ENCODE assay signal across 47 mouse cellular contexts in the genomic region with DNA sequence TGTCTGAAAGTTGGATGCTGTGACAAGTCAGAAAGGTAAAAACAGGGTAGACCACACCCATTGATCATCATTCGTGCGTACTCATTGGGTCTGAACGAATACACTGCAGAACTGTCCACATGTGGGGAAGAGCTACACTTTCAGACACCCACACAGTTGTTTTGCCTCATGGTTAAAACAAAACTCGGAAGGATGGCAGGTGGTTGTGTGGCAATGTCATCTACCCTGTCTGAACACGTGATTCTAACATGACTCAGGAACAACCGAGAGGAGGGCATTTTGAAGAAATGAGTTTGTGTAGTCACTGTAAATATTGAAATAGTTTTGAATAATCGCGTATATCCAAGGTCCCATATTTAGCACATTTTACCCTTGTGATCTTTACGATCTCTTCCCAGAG. TPM values are rescaled to one million over a fixed set of nuclear protein-coding genes. Genes with fewer than 3 reads are reported as not detected.
"Had no signal": no experiment of that assay in that cellular context is flagged by ENCODE, and none has a peak within 500 bp of the region (broad histone marks: within the 10 kb centered on the region; RNA-seq: fewer than 3 reads in every experiment).

No protein-coding gene starts in this region.

- DNase-seq: heart, postnatal 10 days; heart, postnatal 14 days; heart, postnatal 36 days; heart, postnatal 4 days; kidney, adult 11 months; kidney, adult 18-20 months; kidney, adult 2 months; kidney, adult 8-10 months; kidney, adult 9 months; kidney, postnatal 10 days; kidney, postnatal 14 days; kidney, postnatal 25 days; kidney, postnatal 36 days; kidney, postnatal 4 days; layer of hippocampus, adult 9-11 months; layer of hippocampus, postnatal 36 days had no signal

- H3K9ac ChIP-seq: heart, embryonic 12.5 days; heart, embryonic 13.5 days; heart, embryonic 15.5 days; hindbrain, embryonic 12.5 days; hindbrain, embryonic 13.5 days; hindbrain, embryonic 14.5 days; hindbrain, embryonic 15.5 days; intestine, embryonic 15.5 days; kidney, embryonic 15.5 days had no signal

- H3K4me2 ChIP-seq: heart, embryonic 11.5 days; heart, embryonic 12.5 days; heart, embryonic 13.5 days; heart, embryonic 15.5 days; hindbrain, embryonic 12.5 days; hindbrain, embryonic 13.5 days; hindbrain, embryonic 14.5 days; hindbrain, embryonic 15.5 days; intestine, embryonic 15.5 days; kidney, embryonic 15.5 days had no signal

- H3K9me3 ChIP-seq: heart, embryonic 10.5 days; heart, embryonic 12.5 days; heart, embryonic 13.5 days; heart, embryonic 15.5 days; hindbrain, embryonic 10.5 days; hindbrain, embryonic 12.5 days; hindbrain, embryonic 13.5 days; hindbrain, embryonic 15.5 days; intestine, embryonic 15.5 days; kidney, embryonic 15.5 days had no signal

- H3K4me3 ChIP-seq: heart, embryonic 10.5 days; heart, embryonic 12.5 days; heart, embryonic 13.5 days; heart, embryonic 15.5 days; hindbrain, embryonic 10.5 days; hindbrain, embryonic 12.5 days; hindbrain, embryonic 13.5 days; hindbrain, embryonic 15.5 days; intestine, embryonic 15.5 days; kidney, embryonic 15.5 days; layer of hippocampus, adult 2 months had no signal

- H3K27me3 ChIP-seq: heart, embryonic 12.5 days; heart, embryonic 13.5 days; heart, embryonic 15.5 days; hindbrain, embryonic 12.5 days; hindbrain, embryonic 13.5 days; hindbrain, embryonic 15.5 days; intestine, embryonic 15.5 days; kidney, embryonic 15.5 days had no signal

- ATAC-seq: hindbrain, embryonic 16.5 days; hindbrain, postnatal 0 days; inflammation-experienced regulatory T-cells, adult 6 months; intestine, embryonic 15.5 days; intestine, embryonic 16.5 days; intestine, postnatal 0 days had no signal

- H3K36me3 ChIP-seq: heart, embryonic 10.5 days; heart, embryonic 12.5 days; heart, embryonic 13.5 days; heart, embryonic 15.5 days; hindbrain, embryonic 10.5 days; hindbrain, embryonic 12.5 days; hindbrain, embryonic 13.5 days; hindbrain, embryonic 15.5 days; intestine, embryonic 15.5 days; kidney, embryonic 15.5 days had no signal

- H3K27ac ChIP-seq: heart, embryonic 10.5 days; heart, embryonic 13.5 days; heart, embryonic 15.5 days; hindbrain, embryonic 10.5 days; hindbrain, embryonic 12.5 days; hindbrain, embryonic 13.5 days; hindbrain, embryonic 14.5 days; hindbrain, embryonic 15.5 days; hindbrain, postnatal 0 days; intestine, embryonic 15.5 days; kidney, embryonic 15.5 days; kidney, postnatal 0 days; layer of hippocampus, adult 2 months had no signal

- H3K4me1 ChIP-seq: heart, embryonic 10.5 days; heart, embryonic 12.5 days; heart, embryonic 13.5 days; heart, embryonic 15.5 days; hindbrain, embryonic 10.5 days; hindbrain, embryonic 12.5 days; hindbrain, embryonic 13.5 days; hindbrain, embryonic 15.5 days; intestine, embryonic 15.5 days; kidney, embryonic 15.5 days had no signal

RNA-seq across cellular contexts. Expression of gene Gc, which starts 8.4 kb away (rescaled TPM):
- total RNA-seq: heart, adult 8-10 months; heart, postnatal 10 days; heart, postnatal 14 days; heart, postnatal 25 days; heart, postnatal 36 days; heart, postnatal 4 days; hematopoietic stem cell, adult 5-6 weeks; layer of hippocampus, adult 18-20 months; layer of hippocampus, adult 2 months; layer of hippocampus, adult 8-10 months; layer of hippocampus, postnatal 10 days; layer of hippocampus, postnatal 14 days; layer of hippocampus, postnatal 25 days; layer of hippocampus, postnatal 36 days had no signal
- polyA plus RNA-seq: heart, embryonic 14.5 days; heart, postnatal 0 days; hindbrain, embryonic 10.5 days; hindbrain, embryonic 11.5 days; hindbrain, embryonic 12.5 days; hindbrain, embryonic 13.5 days; hindbrain, embryonic 14.5 days; large intestine, adult 2 months had no signal
